Mouse (Mus musculus) hindbrain, embryonic 11.5 days (tissue): Measurements from ENCODE around the gene Nt5c2. TPM values are rescaled to one million over a fixed set of nuclear protein-coding genes. Genes with fewer than 3 reads are reported as not detected.

Experiments used
- ATAC-seq: fragments of 200-750 bp; cut with Nextera tagmentation; 2 replicates; pipeline ENCODE4 v1.8.0; 2017; ENCODE audit warnings: mild to moderate bottlenecking, moderate TSS enrichment, moderate library complexity; ENCODE audit not compliant: low FRiP score
- DNase-seq: peaks from one replicate; pipeline ENCODE4 v3.0.0-alpha.2; 2015; ENCODE audit warnings: low spot score
- H3K27ac ChIP-seq: fragments of 300-500 bp; sonication (generic); 2 replicates; pipeline ENCODE4 v1.5.1; 2014; ENCODE audit warnings: mild to moderate bottlenecking, low read depth, low read length
- H3K27me3 ChIP-seq: fragments of 300-500 bp; sonication (generic); 2 replicates; pipeline ENCODE4 v1.6.1; 2014; ENCODE audit warnings: mild to moderate bottlenecking, low read length, moderate library complexity, mixed read lengths; ENCODE audit not compliant: control insufficient read depth, insufficient read depth
- H3K36me3 ChIP-seq: fragments of 300-500 bp; sonication (generic); 2 replicates; pipeline ENCODE4 v1.6.1; 2014; ENCODE audit warnings: mild to moderate bottlenecking, low read length, moderate library complexity, mixed read lengths; ENCODE audit not compliant: control insufficient read depth, insufficient read depth
- H3K4me1 ChIP-seq: fragments of 300-500 bp; sonication (generic); replicated peaks from 2 replicates; pipeline ENCODE4 v1.6.1; 2014; ENCODE audit warnings: low read length, mixed read lengths; ENCODE audit not compliant: control insufficient read depth, insufficient read depth
- H3K4me2 ChIP-seq: fragments of 300-500 bp; sonication (generic); replicated peaks from 2 replicates; pipeline ENCODE4 v1.6.1; 2014; ENCODE audit warnings: mild to moderate bottlenecking, low read depth, low read length
- H3K4me3 ChIP-seq: fragments of 300-500 bp; sonication (generic); 2 replicates; pipeline ENCODE4 v1.5.1; 2014; ENCODE audit warnings: low read depth, low read length
- H3K9ac ChIP-seq: fragments of 300-500 bp; sonication (generic); 2 replicates; pipeline ENCODE4 v1.6.1; 2014; ENCODE audit warnings: low read depth, low read length
- H3K9me3 ChIP-seq: fragments of 300-500 bp; sonication (generic); 2 replicates; pipeline ENCODE4 v1.6.1; 2016; ENCODE audit warnings: low read length; ENCODE audit not compliant: control insufficient read depth
- WGBS: fragments of 180-500 bp; shearing (Covaris S2); extraction: QIAGEN DNeasy Blood & Tissue Kit; methylation state at CpG from one replicate; pipeline ENCODE4 v1.1.7; 2014; 5-methylcytosine and 5-hydroxymethylcytosine counted together
- polyA plus RNA-seq: library from polyadenylated mRNA; unstranded; fragments of >200 nt; fragmentation: Nextera tagmentation; extraction: Ambion mirVana; gene quantifications from 2 replicates; pipeline ENCODE4 v1.2.1, GENCODE M21; 2014

Gene Nt5c2
- polyA plus RNA-seq, 1 experiment from 2014 or later, result 90.6 TPM

DNA sequence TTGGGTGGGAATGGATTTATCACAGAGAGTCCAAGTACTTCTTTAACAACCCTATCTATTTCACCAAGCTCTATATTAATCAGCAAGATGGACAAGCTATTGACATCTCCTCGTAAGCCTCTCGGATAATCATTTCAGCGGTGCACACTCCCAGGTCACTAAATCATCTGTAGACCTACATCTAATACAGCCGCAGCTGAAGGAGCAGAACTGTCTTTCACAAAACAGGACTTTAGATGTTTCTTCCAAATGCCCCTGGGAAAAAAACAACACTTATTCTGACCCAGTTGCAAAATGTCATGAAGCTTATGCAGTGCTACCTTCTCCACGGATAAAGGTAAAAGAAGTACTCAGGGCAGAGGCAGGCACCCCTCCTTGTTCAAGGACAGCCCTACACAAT, 106.7 kb downstream of the Nt5c2 start:
- no peak overlapping the region for H3K27ac ChIP-seq
- H3K9ac ChIP-seq, result no peak overlapping the region
- no peaks in the 10 kb centered on the region for H3K36me3 ChIP-seq
- H3K4me2 ChIP-seq, result no peak overlapping the region
- no peak for DNase-seq
- no peaks in the 10 kb centered on the region for H3K27me3 ChIP-seq
- no peaks in the 10 kb centered on the region for H3K4me1 ChIP-seq
- WGBS, result 86% methylated on average over 5 of the region's 5 CpGs
- no peak overlapping the region for H3K4me3 ChIP-seq
- H3K9me3 ChIP-seq, result no peaks in the 10 kb centered on the region
- ATAC-seq, result no peak

- Histone ChIP-seq H3K9me3 (no peaks in the 10 kb centered on the region), H3K27me3 (no peaks in the 10 kb centered on the region), H3K36me3 (no peaks in the 10 kb centered on the region), H3K4me2 (no peak overlapping the region), H3K4me3 (no peak overlapping the region), H3K4me1 (no peaks in the 10 kb centered on the region), H3K9ac (no peak overlapping the region), H3K27ac (no peak overlapping the region)
- DNase-seq (no peak), ATAC-seq (no peak)
- 87% methylated on average over 4 of the region's 4 CpGs for WGBS
Observed at GRCm38 (mm10) chr19:46905971-46906370, 109.0 kb downstream of the Nt5c2 start.

GRCm38 (mm10) chr19:46905383-46905782, 109.6 kb downstream of the Nt5c2 start:
- DNase-seq (no peak), ATAC-seq (no peak)
- Histone ChIP-seq H3K4me1 (no peaks in the 10 kb centered on the region), H3K27me3 (no peaks in the 10 kb centered on the region), H3K9me3 (no peaks in the 10 kb centered on the region), H3K9ac (no peak overlapping the region), H3K4me2 (no peak overlapping the region), H3K36me3 (no peaks in the 10 kb centered on the region), H3K4me3 (no peak overlapping the region), H3K27ac (no peak overlapping the region)

- Histone ChIP-seq H3K27me3 (no peaks in the 10 kb centered on the region), H3K4me1 (no peaks in the 10 kb centered on the region), H3K4me3 (no peak overlapping the region), H3K9me3 (no peaks in the 10 kb centered on the region), H3K27ac (no peak overlapping the region), H3K36me3 (no peaks in the 10 kb centered on the region), H3K9ac (no peak overlapping the region), H3K4me2 (no peak overlapping the region)
- ATAC-seq (no peak), DNase-seq (no peak)
- 100% methylated on average over 1 of the region's 1 CpGs for WGBS
Observed at GRCm38 (mm10) chr19:46904907-46905306, 110.0 kb downstream of the Nt5c2 start.

DNA sequence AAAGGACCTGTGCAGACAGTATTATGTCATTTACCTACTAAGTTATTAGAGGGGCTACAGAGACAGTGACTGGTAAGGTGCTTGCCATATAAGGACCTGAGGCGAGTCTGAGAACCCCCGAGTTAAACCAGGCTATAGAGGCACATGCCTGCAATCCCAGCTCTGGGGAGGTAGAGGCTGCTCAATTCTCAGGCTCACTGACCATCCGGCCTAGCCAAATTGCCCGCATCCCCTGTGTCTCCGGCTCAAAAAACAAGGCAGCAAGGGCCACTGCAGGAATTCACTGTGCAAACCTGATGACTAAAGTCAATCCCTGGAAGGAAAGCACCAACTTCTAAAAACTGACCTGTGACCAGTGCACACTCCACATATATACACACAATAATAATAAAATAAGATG, 111.6 kb downstream of the Nt5c2 start:
- H3K4me2 ChIP-seq, result no peak overlapping the region
- no peak overlapping the region for H3K4me3 ChIP-seq
- H3K36me3 ChIP-seq, result no peaks in the 10 kb centered on the region
- ATAC-seq, result no peak
- WGBS, result 92% methylated on average over 5 of the region's 5 CpGs
- no peak overlapping the region for H3K9ac ChIP-seq
- DNase-seq, result no peak
- no peaks in the 10 kb centered on the region for H3K27me3 ChIP-seq
- H3K9me3 ChIP-seq, result no peaks in the 10 kb centered on the region
- H3K4me1 ChIP-seq, result no peaks in the 10 kb centered on the region
- H3K27ac ChIP-seq, result no peak overlapping the region

GRCm38 (mm10) chr19:46901323-46901722, 113.6 kb downstream of the Nt5c2 start:
- Histone ChIP-seq H3K4me1 (no peaks in the 10 kb centered on the region), H3K4me3 (no peak overlapping the region), H3K27ac (no peak overlapping the region), H3K9me3 (no peaks in the 10 kb centered on the region), H3K27me3 (no peaks in the 10 kb centered on the region), H3K9ac (no peak overlapping the region), H3K36me3 (peaks cover 10% of the 10 kb centered on the region), H3K4me2 (no peak overlapping the region)
- WGBS, result 91% methylated on average over 5 of the region's 5 CpGs
- no peak for DNase-seq
- ATAC-seq, result no peak

- no peak overlapping the region for H3K4me3 ChIP-seq
- ATAC-seq, result no peak
- H3K9ac ChIP-seq, result no peak overlapping the region
- no peak overlapping the region for H3K4me2 ChIP-seq
- DNase-seq, result no peak
- H3K4me1 ChIP-seq, result no peaks in the 10 kb centered on the region
- H3K36me3 ChIP-seq, result peaks cover 10% of the 10 kb centered on the region
- H3K9me3 ChIP-seq, result no peaks in the 10 kb centered on the region
- WGBS, result 97% methylated on average over 6 of the region's 6 CpGs
- no peak overlapping the region for H3K27ac ChIP-seq
- H3K27me3 ChIP-seq, result no peaks in the 10 kb centered on the region
Observed at GRCm38 (mm10) chr19:46900786-46901185, 114.2 kb downstream of the Nt5c2 start.

DNA sequence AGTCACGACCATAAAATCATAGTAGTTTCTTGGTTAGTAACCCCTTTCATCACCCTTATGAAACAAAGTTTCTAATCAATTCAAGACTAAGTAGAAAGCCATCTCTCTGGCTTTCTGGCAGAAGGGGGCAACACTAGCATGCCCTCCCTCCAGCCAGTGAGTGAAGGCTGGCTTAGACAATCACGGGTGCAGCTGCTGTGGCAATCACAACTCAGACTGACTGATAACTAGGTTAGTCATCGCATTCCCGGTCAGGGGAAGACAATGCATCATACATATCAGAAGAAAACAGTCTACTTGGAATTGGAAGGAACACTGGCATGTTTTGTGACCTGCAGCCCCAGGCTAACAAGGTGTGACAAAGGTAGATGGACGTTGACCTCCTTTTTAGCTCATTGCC, 115.1 kb downstream of the Nt5c2 start:
- Histone ChIP-seq H3K4me3 (no peak overlapping the region), H3K4me1 (no peaks in the 10 kb centered on the region), H3K9ac (no peak overlapping the region), H3K27me3 (no peaks in the 10 kb centered on the region), H3K36me3 (peaks cover 10% of the 10 kb centered on the region), H3K9me3 (no peaks in the 10 kb centered on the region), H3K4me2 (no peak overlapping the region), H3K27ac (no peak overlapping the region)
- no peak for DNase-seq
- no peak for ATAC-seq
- whole genome bisulfite sequencing, result 81% methylated on average over 5 of the region's 5 CpGs

DNA sequence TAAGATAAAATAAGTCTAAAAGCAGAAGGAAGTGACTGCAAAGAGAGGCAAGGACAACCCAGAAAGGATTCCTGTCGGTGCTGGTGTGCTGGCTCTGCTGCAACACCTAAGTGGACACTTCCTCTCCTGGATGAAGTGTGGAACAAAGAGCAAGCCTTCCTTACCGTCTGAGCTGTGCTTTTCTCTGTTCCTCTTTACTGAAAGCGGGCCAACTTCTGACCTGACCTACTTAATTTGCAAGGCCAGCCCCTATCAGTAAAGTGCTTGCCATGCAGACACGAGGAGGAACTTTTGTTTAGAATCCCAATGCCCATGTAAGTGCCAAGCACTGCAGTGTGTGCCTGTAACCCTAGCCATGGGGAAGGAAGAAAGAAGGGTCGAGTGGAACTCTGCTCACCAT, 115.6 kb downstream of the Nt5c2 start:
- Histone ChIP-seq H3K36me3 (peaks cover 10% of the 10 kb centered on the region), H3K9me3 (no peaks in the 10 kb centered on the region), H3K4me3 (no peak overlapping the region), H3K27me3 (no peaks in the 10 kb centered on the region), H3K4me2 (no peak overlapping the region), H3K27ac (no peak overlapping the region), H3K4me1 (no peaks in the 10 kb centered on the region), H3K9ac (no peak overlapping the region)
- no peak for ATAC-seq
- no peak for DNase-seq
- 72% methylated on average over 5 of the region's 5 CpGs for WGBS
